In the genomic region with DNA sequence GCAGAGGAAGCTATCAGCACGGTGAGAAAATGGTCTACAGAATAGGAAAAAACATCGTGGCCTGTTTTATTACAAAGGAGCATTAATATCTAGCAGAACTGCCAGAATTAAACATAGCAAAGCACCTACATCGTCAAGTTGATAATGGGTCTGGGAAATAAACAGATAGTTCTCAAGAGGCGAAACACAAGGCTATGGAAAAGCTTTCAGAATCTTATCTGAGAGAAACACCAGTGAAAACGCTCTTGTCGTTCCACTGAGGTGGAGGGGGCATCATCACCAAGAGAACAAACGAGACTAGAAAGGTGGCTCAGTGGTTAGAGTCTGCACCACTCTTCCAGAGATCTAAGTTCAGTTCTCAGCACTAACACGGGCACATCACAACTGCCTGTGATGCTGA, we compare ENCODE assay signal across 18 mouse cellular contexts. TPM values are rescaled to one million over a fixed set of nuclear protein-coding genes. Genes with fewer than 3 reads are reported as not detected.
"Had no signal": no experiment of that assay in that cellular context is flagged by ENCODE, and none has a peak within 500 bp of the region (broad histone marks: within the 10 kb centered on the region; RNA-seq: fewer than 3 reads in every experiment).

No protein-coding gene starts in this region.

- DNase-seq: kidney, adult 2 months; kidney, postnatal 25 days; left cerebral cortex, postnatal 4 days; lung, adult 18-20 months; lung, postnatal 36 days; retina, postnatal 1 day; right cerebral cortex, postnatal 14 days; thymus, postnatal 25 days had no signal

- H3K27ac ChIP-seq: limb, embryonic 13.5 days; neural tube, embryonic 13.5 days; stomach, embryonic 15.5 days had no signal

- ATAC-seq: intestine, embryonic 16.5 days; midbrain, embryonic 16.5 days had no signal

- H3K27me3 ChIP-seq: limb, embryonic 13.5 days; neural tube, embryonic 13.5 days; stomach, embryonic 15.5 days had no signal

- H3K4me1 ChIP-seq: neural tube, embryonic 13.5 days had no signal

- H3K4me2 ChIP-seq: limb, embryonic 13.5 days; midbrain, embryonic 11.5 days; neural tube, embryonic 13.5 days; stomach, embryonic 15.5 days had no signal

- H3K9ac ChIP-seq: limb, embryonic 13.5 days; neural tube, embryonic 13.5 days; stomach, embryonic 15.5 days had no signal

- H3K4me3 ChIP-seq: limb, embryonic 13.5 days; neural tube, embryonic 13.5 days; stomach, embryonic 15.5 days had no signal

- H3K9me3 ChIP-seq: limb, embryonic 13.5 days; neural tube, embryonic 13.5 days; stomach, embryonic 15.5 days had no signal

- H3K36me3 ChIP-seq: limb, embryonic 13.5 days; neural tube, embryonic 13.5 days; stomach, embryonic 15.5 days had no signal

RNA-seq across cellular contexts. Expression of gene Ifnk, which starts 14.9 kb away (rescaled TPM):
- polyA plus RNA-seq: kidney, adult 2 months; lung, embryonic 16.5 days; midbrain, embryonic 16.5 days; neural tube, embryonic 13.5 days; spleen, adult 2 months; testis, adult 2 months; urinary bladder, adult 2 months had no signal
